Mouse (Mus musculus) testis, adult 2 months (tissue): ENCODE measurements at regions not wholly inside any gene's neighbourhood (a gene's known extent, or its start where the extent isn't known, plus 50 kb on each side); places are given as distances from the start of the nearest gene placed in this dataset.

Source experiments
- CTCF ChIP-seq: fragments of 200-500 bp; IDR thresholded peaks from 2 replicates; pipeline ENCODE4 v1.5.1; 2012; ENCODE audit warnings: low read depth, mild to moderate bottlenecking, inconsistent platforms, low read length, moderate library complexity; ENCODE audit not compliant: control insufficient read depth, insufficient read depth, insufficient replicate concordance
- POLR2A ChIP-seq: fragments of 200-500 bp; IDR thresholded peaks from 2 replicates; pipeline ENCODE4 v1.6.1; 2012; ENCODE audit warnings: low read depth, mild to moderate bottlenecking, inconsistent platforms, low read length, moderate library complexity; ENCODE audit not compliant: control insufficient read depth

GRCm38 (mm10) chr9:102782926-102783850 lies 51.5 kb upstream of the Ryk start:
- TF ChIP-seq POLR2A (no peak), CTCF (no peak)
